Mouse (Mus musculus) lung, embryonic 15.5 days (tissue): ENCODE results near the gene 1700017B05Rik. TPM values are rescaled to one million over a fixed set of nuclear protein-coding genes. Genes with fewer than 3 reads are reported as not detected.

Source experiments
- ATAC-seq: fragments of 200-750 bp; cut with Nextera tagmentation; 2 replicates; pipeline ENCODE4 v1.8.0; 2017; ENCODE audit warnings: moderate number of reproducible peaks, borderline replicate concordance; ENCODE audit not compliant: low FRiP score, low TSS enrichment; ENCODE audit errors: extremely low read depth
- H3K27ac ChIP-seq: fragments of 300-500 bp; sonication (generic); 2 replicates; pipeline ENCODE4 v1.5.1; 2015; ENCODE audit warnings: moderate library complexity, mild to moderate bottlenecking, inconsistent platforms
- H3K27me3 ChIP-seq: fragments of 300-500 bp; sonication (generic); 2 replicates; pipeline ENCODE4 v1.6.1; 2015; ENCODE audit warnings: inconsistent platforms
- H3K36me3 ChIP-seq: fragments of 300-500 bp; sonication (generic); 2 replicates; pipeline ENCODE4 v1.6.1; 2015; ENCODE audit warnings: inconsistent platforms
- H3K4me1 ChIP-seq: fragments of 300-500 bp; sonication (generic); 2 replicates; pipeline ENCODE4 v1.6.1; 2015; ENCODE audit warnings: inconsistent platforms
- H3K4me2 ChIP-seq: fragments of 300-500 bp; sonication (generic); 2 replicates; pipeline ENCODE4 v1.6.1; 2015; ENCODE audit warnings: inconsistent platforms, mild to moderate bottlenecking, moderate library complexity
- H3K4me3 ChIP-seq: fragments of 300-500 bp; sonication (generic); 2 replicates; pipeline ENCODE4 v1.5.1; 2015; ENCODE audit warnings: mild to moderate bottlenecking, inconsistent platforms
- H3K9ac ChIP-seq: fragments of 300-500 bp; sonication (generic); 2 replicates; pipeline ENCODE4 v1.6.1; 2015; ENCODE audit warnings: inconsistent platforms
- H3K9me3 ChIP-seq: fragments of 300-500 bp; sonication (generic); 2 replicates; pipeline ENCODE4 v1.6.1; 2016; ENCODE audit warnings: inconsistent platforms
- WGBS: fragments of 180-500 bp; shearing (Covaris S2); methylation state at CpG from one replicate; pipeline ENCODE4 v1.1.7; 2015; 5-methylcytosine and 5-hydroxymethylcytosine counted together
- polyA plus RNA-seq: library from polyadenylated mRNA; unstranded; fragments of >200 nt; fragmentation: Nextera tagmentation; extraction: Ambion mirVana; gene quantifications from 2 replicates; pipeline ENCODE4 v1.2.1, GENCODE M21; 2015

Gene 1700017B05Rik
- polyA plus RNA-seq, 1 experiment from 2014 or later = 21.7 TPM

DNA sequence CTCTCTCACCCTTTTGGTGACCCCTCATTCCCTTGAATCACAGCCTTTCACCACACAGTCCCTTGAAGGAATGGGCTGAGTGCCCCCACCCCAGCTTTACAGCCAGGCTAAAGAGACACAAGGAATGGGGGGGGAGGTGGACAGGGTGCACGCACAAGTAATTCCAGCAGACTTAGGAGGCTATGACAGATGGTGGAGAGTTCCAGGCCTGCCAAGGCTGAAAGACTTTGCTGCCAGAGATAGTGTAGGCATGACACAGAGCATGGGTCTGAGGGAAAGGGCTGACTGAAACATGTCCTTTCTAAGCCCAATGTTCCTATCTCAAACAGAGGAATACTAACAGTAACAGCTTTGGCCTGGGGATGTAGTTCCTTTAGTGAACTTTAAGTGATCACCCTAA is 8.7 kb upstream of the 1700017B05Rik start:
- H3K27me3 ChIP-seq = 0 out of 2 replicates have a peak, but pooled peaks cover 3% of the 10 kb centered on the region
- ATAC-seq = no peak
- H3K36me3 ChIP-seq = no peaks in the 10 kb centered on the region
- no peak overlapping the region for H3K4me2 ChIP-seq
- WGBS = 63% methylated on average over 1 of the region's 1 CpGs
- H3K4me1 ChIP-seq = peaks cover 53% of the 10 kb centered on the region
- no peak overlapping the region for H3K27ac ChIP-seq
- no peaks in the 10 kb centered on the region for H3K9me3 ChIP-seq
- H3K9ac ChIP-seq = no peak overlapping the region
- H3K4me3 ChIP-seq = no peak overlapping the region

DNA sequence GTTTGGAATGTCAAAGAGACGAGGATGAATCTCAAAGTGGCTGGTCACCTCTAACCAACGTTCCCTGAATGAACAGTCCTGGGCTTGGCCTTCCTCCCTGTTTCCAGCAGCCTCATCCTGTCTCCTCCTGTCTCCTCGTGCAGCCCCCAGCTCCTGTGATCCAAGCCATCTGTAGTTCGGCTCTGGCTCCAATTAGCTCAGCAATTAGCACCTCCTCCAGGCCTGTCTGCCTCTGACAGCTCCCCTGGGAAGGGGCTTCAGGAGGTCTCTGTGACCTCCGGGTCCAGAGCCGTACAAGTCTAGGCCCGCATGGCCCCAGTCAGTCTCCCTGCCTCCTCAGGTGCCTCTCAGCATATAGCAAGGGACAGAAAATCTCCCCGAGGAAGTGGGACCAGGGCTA is 8.0 kb upstream of the 1700017B05Rik start:
- Histone ChIP-seq H3K27ac (no peak overlapping the region), H3K9ac (no peak overlapping the region), H3K4me3 (no peak overlapping the region), H3K4me1 (peaks cover 51% of the 10 kb centered on the region), H3K9me3 (no peaks in the 10 kb centered on the region), H3K4me2 (no peak overlapping the region), H3K36me3 (no peaks in the 10 kb centered on the region), H3K27me3 (0 out of 2 replicates have a peak, but pooled peaks cover 3% of the 10 kb centered on the region)
- ATAC-seq = no peak
- WGBS = 36% methylated on average over 8 of the region's 8 CpGs

DNA sequence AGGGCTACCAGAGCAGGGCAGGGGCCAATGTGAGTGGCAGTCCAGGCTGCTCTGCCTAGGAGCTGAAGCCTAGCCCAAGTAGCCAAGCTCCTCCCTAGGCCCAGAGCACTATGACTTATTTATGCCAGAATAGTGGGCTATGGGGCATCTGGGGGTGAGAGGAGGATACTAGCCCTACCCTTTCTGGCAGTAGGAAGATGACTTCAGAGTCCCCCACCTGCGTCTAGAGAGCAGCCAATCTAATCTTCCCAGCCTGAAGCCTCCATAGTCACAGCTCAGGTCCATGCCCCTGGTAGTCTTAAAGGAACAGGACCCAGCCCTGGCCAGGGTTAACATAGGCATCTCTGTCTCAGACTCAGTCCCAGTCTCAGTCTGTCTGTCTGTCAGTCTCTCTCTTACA is 7.0 kb upstream of the 1700017B05Rik start:
- H3K4me2 ChIP-seq = no peak overlapping the region
- H3K4me3 ChIP-seq = no peak overlapping the region
- peaks cover 46% of the 10 kb centered on the region for H3K4me1 ChIP-seq
- no peak overlapping the region for H3K9ac ChIP-seq
- 0 out of 2 replicates have a peak, but pooled peaks cover 3% of the 10 kb centered on the region for H3K27me3 ChIP-seq
- H3K9me3 ChIP-seq = no peaks in the 10 kb centered on the region
- no peak for ATAC-seq
- no peaks in the 10 kb centered on the region for H3K36me3 ChIP-seq
- no peak overlapping the region for H3K27ac ChIP-seq
- 48% methylated on average over 1 of the region's 1 CpGs for WGBS

DNA sequence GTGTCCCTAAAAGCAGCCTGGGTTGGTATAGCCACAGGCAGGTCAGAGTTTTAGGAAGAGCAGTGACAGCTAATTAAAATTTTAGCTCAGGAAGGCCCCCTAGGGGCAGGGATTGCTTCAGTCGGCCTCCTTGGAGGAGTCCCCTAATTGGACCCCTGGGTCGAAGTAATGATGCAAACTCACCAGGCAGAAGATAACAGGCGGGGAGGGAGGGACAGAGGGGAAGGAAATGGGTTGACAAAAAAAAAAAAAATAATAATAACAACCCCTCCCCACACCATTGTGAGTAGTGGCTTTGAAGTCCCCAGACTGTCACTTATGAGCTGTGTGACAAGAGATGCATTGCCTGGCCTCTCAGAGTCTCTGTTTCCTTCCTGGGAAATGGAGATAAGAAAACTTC is 6.2 kb upstream of the 1700017B05Rik start:
- 20% methylated on average over 3 of the region's 3 CpGs for WGBS
- Histone ChIP-seq H3K4me1 (peaks cover 38% of the 10 kb centered on the region), H3K4me2 (no peak overlapping the region), H3K27ac (no peak overlapping the region; the same call in 1 of the 2 replicates), H3K4me3 (no peak overlapping the region), H3K9ac (no peak overlapping the region), H3K9me3 (no peaks in the 10 kb centered on the region), H3K36me3 (no peaks in the 10 kb centered on the region), H3K27me3 (0 out of 2 replicates have a peak, but pooled peaks cover 3% of the 10 kb centered on the region)
- no peak for ATAC-seq

DNA sequence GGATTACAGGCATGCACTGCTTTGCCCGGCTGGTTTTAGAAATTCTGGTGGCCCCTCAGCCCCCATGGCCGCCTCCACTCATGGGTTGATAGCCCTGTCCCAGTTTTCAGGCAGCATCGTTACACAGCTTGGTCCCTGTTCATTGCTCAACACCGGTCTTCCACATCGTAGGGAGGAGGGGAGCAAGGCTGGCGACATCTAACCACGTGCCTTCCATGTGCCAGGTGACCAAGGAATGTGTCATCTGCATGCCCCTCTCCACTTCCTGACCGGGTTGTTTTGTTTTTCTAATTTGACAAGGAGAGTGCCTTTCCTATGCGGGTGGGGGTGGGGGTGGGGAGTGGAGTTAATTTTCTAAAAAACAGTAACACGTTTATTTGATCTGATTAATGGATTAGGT is 5.7 kb upstream of the 1700017B05Rik start:
- no peaks in the 10 kb centered on the region for H3K36me3 ChIP-seq
- no peak for ATAC-seq
- H3K27me3 ChIP-seq = 0 out of 2 replicates have a peak, but pooled peaks cover 3% of the 10 kb centered on the region
- no peak overlapping the region for H3K4me2 ChIP-seq
- H3K9me3 ChIP-seq = no peaks in the 10 kb centered on the region
- 25% methylated on average over 10 of the region's 10 CpGs for WGBS
- H3K27ac ChIP-seq = no peak overlapping the region; the same call in 1 of the 2 replicates
- no peak overlapping the region for H3K4me3 ChIP-seq
- H3K9ac ChIP-seq = no peak overlapping the region
- H3K4me1 ChIP-seq = peaks cover 37% of the 10 kb centered on the region

DNA sequence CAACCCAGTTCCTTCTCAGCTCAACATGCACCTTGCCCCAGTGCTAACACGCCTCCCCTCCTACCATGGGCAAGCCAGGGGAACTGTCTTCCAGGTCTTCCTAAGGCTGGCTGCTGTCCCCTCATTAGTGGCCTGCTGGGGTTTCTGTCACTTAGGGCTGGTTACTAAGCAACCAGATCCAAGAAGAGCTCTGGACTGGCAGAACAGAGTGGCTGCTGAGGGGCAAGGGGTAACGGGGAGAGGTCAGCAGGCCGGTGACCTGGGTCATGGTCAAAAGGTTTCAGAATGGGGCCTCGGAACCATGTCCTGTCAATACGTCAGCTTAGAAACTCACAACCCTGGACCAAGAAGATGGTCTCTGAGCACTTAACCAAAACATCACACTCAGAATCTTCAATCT is 5.0 kb upstream of the 1700017B05Rik start:
- ATAC-seq = no peak
- 65% methylated on average over 5 of the region's 5 CpGs for WGBS
- Histone ChIP-seq H3K9ac (no peak overlapping the region), H3K27me3 (0 out of 2 replicates have a peak, but pooled peaks cover 3% of the 10 kb centered on the region), H3K4me1 (peaks cover 41% of the 10 kb centered on the region), H3K36me3 (no peaks in the 10 kb centered on the region), H3K27ac (no peak overlapping the region), H3K4me2 (no peak overlapping the region), H3K4me3 (no peak overlapping the region), H3K9me3 (no peaks in the 10 kb centered on the region)

DNA sequence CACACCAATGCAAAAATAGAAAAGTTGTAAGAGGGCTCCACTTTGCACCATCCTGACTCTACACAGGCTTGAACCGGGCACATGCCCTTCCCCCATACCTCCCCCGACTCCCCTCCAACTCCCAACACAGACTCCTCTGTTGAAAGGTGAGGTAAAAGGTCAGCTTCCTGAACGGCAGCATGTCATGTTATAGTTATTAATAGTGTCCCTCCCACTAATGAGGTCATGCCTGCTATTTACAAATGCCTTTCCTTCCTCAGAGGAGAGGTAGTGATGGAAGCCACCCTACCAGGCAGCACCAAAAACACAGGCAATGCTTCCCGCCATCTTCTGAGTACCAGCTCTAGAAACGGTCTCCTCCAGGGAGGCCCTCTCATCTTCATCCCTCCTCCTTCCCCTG is 2.7 kb upstream of the 1700017B05Rik start:
- Histone ChIP-seq H3K9ac (no peak overlapping the region), H3K9me3 (no peaks in the 10 kb centered on the region), H3K27ac (no peak overlapping the region), H3K27me3 (0 out of 2 replicates have a peak, but pooled peaks cover 3% of the 10 kb centered on the region), H3K4me2 (no peak overlapping the region), H3K4me1 (peaks cover 39% of the 10 kb centered on the region), H3K4me3 (no peak overlapping the region), H3K36me3 (no peaks in the 10 kb centered on the region)
- 21% methylated on average over 5 of the region's 5 CpGs for WGBS
- no peak for ATAC-seq

DNA sequence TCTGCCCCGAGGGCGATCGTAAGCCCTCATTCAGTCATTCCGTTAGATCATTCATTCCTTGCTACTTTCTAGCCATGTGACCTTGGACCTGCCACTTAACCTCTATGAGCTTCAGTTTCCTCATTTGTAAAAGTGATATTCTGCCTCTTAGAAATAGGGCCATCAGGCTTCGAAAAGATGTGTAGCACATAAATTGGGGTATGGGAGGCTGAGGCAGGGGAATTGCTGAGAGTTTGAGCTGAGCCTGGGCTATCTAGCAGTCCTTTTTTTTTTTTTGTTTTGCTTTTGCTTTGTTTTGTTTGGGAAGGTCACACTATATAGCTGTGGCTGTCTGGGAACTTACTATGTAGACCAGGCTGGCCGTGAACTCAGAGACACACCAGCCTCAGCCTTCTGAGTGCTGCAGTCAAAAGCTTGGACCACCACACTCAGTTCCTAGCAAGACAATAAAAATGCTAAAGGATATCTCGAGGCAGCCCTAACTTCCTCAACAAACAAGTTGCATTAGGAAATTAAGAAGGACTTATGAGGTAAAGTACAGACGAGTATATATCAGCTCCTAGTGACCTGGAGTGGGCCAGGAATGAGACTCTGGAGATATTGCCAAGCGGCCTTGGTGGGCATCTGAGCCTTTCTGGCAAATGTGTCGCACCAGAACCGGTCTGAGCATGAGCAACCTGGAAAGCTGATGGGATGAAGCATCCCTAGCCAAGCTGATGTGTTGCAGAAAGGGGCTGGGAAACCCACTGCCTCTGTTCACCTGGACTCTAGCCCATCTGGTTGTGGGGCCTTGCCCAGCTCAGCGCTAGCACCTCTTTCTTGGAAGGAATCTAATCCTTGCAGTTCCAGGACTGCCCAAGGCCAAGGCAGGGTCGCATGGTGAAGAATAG is 628 bp upstream of the 1700017B05Rik start:
- peak overlapping the region; percentile 88 for H3K4me2 ChIP-seq
- 52% methylated on average over 13 of the region's 13 CpGs for WGBS
- H3K9ac ChIP-seq = peak overlapping the region; percentile 86
- H3K27ac ChIP-seq = no peak overlapping the region
- peaks cover 29% of the 10 kb centered on the region for H3K4me1 ChIP-seq
- H3K27me3 ChIP-seq = 0 out of 2 replicates have a peak, but pooled peaks cover 3% of the 10 kb centered on the region
- ATAC-seq = no peak
- H3K4me3 ChIP-seq = peak overlapping the region; percentile 74
- peaks cover 5% of the 10 kb centered on the region for H3K36me3 ChIP-seq
- no peaks in the 10 kb centered on the region for H3K9me3 ChIP-seq

DNA sequence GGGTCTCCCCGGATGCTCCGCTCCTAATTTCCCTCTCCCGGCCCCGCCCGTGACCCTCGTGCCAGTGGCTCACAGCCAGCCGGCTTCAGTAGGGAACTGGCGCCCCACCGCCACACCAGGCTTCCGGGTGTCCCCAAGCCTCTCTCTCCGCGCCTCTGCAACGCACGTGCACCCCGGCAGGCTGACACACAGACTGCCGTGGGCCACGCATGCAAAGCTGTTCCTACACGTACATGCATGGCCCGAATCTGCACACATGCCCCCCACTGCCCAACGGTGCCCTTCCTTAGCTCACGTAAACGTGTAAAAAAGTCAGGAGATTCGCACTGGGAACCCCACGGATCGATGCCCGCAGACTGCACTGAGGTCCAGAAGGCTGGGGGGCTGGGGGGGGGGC is 898 bp downstream of the 1700017B05Rik start:
- peak; percentile 40 for ATAC-seq
- H3K4me1 ChIP-seq = peaks cover 25% of the 10 kb centered on the region
- under 1% methylated on average over 26 of the region's 26 CpGs for WGBS

DNA sequence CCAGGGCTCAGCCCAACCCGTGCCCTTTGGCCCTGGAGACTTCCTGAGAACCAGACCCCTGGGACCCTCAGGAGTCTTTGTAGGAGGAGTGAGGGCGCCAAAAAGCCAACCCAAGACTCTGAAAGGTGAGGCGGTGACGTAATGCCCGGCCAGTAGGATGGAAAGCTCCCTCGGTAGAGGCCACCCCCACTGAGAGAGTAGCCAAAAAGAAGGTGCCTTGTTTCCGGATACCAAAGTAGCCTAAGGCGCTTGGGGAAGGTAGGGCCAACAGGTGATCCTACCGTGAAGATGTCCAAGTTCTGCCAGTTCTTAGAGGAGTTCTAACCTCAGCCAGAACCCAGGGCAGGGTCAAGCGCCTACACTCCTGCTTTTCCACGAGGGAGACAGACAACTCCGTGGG is 1.5 kb downstream of the 1700017B05Rik start:
- H3K4me2 ChIP-seq = peak overlapping the region; percentile 88
- peak overlapping the region; percentile 74 for H3K4me3 ChIP-seq
- H3K27ac ChIP-seq = 0 out of 2 replicates have a peak overlapping the region, but pooled peaks have one; percentile 79
- peak overlapping the region; percentile 86 for H3K9ac ChIP-seq
- H3K36me3 ChIP-seq = peaks cover 26% of the 10 kb centered on the region
- no peaks in the 10 kb centered on the region for H3K9me3 ChIP-seq
- WGBS = 12% methylated on average over 12 of the region's 12 CpGs
- H3K4me1 ChIP-seq = peaks cover 25% of the 10 kb centered on the region
- no peaks in the 10 kb centered on the region for H3K27me3 ChIP-seq
- no peak for ATAC-seq

More for the DNA sequence above, 898 bp downstream of the 1700017B05Rik start:
- H3K36me3 ChIP-seq = peaks cover 21% of the 10 kb centered on the region
- H3K27ac ChIP-seq = peak overlapping the region; percentile 79
- no peaks in the 10 kb centered on the region for H3K9me3 ChIP-seq
- peak overlapping the region; percentile 88 for H3K4me2 ChIP-seq
- H3K27me3 ChIP-seq = 0 out of 2 replicates have a peak, but pooled peaks cover 3% of the 10 kb centered on the region
- H3K4me3 ChIP-seq = peak overlapping the region; percentile 74
- H3K9ac ChIP-seq = peak overlapping the region; percentile 86

DNA sequence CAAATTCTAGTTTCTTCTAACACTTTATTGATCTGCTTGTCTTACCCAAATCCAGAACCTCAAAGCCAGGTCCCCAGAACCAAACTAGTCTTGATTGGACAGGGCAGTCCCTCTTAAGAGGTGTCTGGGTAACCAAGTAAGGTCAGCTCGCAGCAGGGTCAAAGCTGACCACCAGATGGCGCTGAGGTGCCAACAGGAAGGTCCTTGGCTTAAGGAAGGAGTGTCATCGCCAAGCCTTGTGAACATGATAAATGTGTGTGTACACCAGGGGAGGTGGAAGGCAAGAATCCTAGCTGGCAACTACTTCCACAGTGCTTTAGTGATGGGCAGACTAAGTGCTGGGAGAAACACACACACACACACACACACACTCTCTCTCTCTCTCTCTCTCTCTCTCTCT is 2.7 kb downstream of the 1700017B05Rik start:
- WGBS = 1% methylated on average over 3 of the region's 3 CpGs
- Histone ChIP-seq H3K4me3 (no peak overlapping the region), H3K9me3 (no peaks in the 10 kb centered on the region), H3K27ac (no peak overlapping the region), H3K27me3 (no peaks in the 10 kb centered on the region), H3K9ac (no peak overlapping the region), H3K4me2 (peak overlapping the region; percentile 88), H3K36me3 (peaks cover 38% of the 10 kb centered on the region), H3K4me1 (peaks cover 30% of the 10 kb centered on the region)
- ATAC-seq = no peak

DNA sequence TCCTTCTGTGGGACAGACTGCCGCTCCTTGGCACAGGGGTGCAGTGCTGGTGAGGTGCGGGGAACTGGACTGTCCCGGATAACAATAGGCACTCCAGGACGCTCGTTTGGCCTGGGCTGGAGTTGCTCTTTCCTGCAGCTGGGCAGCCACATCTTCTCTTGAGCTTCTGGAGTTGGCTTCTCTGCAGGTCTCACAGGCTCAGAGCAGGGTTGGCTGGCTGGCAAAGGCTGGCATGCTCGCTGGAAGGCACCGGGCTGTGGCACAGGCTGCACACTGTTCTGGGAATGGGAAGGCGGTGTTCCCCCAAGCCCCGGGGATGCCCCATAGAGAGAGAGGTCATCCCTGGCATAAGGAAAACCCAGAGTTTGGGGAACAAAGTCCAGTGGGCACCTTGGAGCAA is 4.8 kb downstream of the 1700017B05Rik start:
- Histone ChIP-seq H3K4me3 (no peak overlapping the region), H3K36me3 (peaks cover 57% of the 10 kb centered on the region), H3K27ac (no peak overlapping the region), H3K27me3 (no peaks in the 10 kb centered on the region), H3K4me1 (peaks cover 30% of the 10 kb centered on the region), H3K9me3 (no peaks in the 10 kb centered on the region), H3K4me2 (no peak overlapping the region), H3K9ac (no peak overlapping the region)
- WGBS = 92% methylated on average over 9 of the region's 9 CpGs
- no peak for ATAC-seq
